In the genomic region with DNA sequence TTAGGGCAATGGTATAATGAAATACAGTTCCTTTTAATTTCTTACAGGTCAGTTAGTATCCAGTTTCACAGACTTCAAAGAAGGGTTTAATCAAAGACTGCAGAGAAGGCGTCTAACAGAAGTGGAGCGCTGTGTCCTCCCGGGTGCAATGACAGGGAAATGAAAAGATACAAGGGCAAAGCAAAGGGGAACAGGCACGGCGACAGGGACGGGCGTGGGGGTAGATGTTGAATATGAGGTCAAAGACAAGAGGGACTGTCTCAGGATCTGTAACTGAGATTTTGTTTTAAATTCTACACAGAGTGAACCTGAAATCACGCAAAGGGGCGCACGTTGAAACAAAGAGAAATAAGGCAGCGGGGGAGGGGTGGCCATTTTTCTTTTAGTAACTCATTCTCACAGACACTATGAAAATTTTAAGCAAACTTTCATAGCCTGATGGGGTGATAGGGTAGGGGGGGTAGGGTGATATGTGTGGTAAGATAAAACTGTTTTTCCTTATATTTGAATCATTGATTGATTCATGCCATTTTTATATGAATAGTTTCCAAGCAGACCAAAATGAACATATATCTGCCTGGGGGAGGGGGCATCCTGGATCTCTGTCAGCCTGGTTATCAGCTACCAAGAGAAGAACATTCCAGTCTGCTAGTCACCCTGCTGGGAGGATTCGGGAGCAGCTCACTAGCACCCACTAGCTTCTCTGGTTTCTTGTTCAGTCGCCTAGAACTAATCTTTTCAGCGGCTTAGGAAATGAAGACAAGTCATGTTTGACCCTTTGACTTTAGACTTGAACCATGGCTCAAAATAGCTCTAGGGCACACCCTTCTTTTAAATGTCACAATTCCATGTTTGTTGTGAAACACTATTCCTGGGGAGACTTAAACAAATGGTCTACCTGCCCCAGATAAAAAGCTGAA, we compare ENCODE assay signal across 8 mouse cellular contexts.
DNase-seq lines count a peak whose midpoint lies in the region; ATAC-seq and TF ChIP-seq lines count a peak whose summit lies in the region.

No protein-coding gene starts in this region.

- H3K9ac ChIP-seq in heart, postnatal 0 days (replicated peaks; ENCODE audit: low read depth, low read length) = no peak overlapping the region
- peak overlapping the region; percentile 47; the same call in 1 of the 2 replicates for H3K9ac ChIP-seq in limb, embryonic 14.5 days (ENCODE audit: low read depth, low read length, severe bottlenecking)

- DNase-seq in heart, adult 18-20 months = peak; percentile 10 to 11
- no peak for DNase-seq in heart, adult 11 months
- DNase-seq in Patski (ENCODE audit: low read depth, low spot score) = peak; percentile 43
- no peak for DNase-seq in heart, postnatal 0 days (ENCODE audit: low spot score)
- no peak for DNase-seq in limb, embryonic 14.5 days (ENCODE audit: low spot score)
- no peak for DNase-seq in left cerebral cortex, postnatal 25 days (ENCODE audit: low spot score in 2 of 2)
- no peak for DNase-seq in thymus, postnatal 25 days

- TF ChIP-seq POLR2A in limb, embryonic 14.5 days (IDR thresholded peaks at IDR 0.05; ENCODE audit: borderline replicate concordance, extremely low read depth, insufficient read depth, insufficient read length) = no peak

- no peak for TF ChIP-seq EP300 in heart, postnatal 0 days (IDR thresholded peaks at IDR 0.05; ENCODE audit: low read depth)

- no peak overlapping the region for H3K27ac ChIP-seq in heart, postnatal 0 days (ENCODE audit: low read depth)
- H3K27ac ChIP-seq in limb, embryonic 14.5 days (replicated peaks; ENCODE audit: low read depth, low read length) = 0 out of 2 replicates have a peak overlapping the region, but pooled peaks have one; percentile 13

- H3K4me2 ChIP-seq in heart, postnatal 0 days (ENCODE audit: low read depth, low read length) = peak overlapping the region; percentile 48
- peak overlapping the region; percentile 79 for H3K4me2 ChIP-seq in limb, embryonic 14.5 days (replicated peaks; ENCODE audit: low read depth, low read length, severe bottlenecking)

- peaks cover 7% of the 10 kb centered on the region; the same call in 1 of the 2 replicates for H3K4me1 ChIP-seq in heart, postnatal 0 days (ENCODE audit: control insufficient read depth, insufficient read depth)
- H3K4me1 ChIP-seq in limb, embryonic 14.5 days (ENCODE audit: control insufficient read depth, insufficient read depth, low read length) = peaks cover 5% of the 10 kb centered on the region

- H3K27me3 ChIP-seq in Patski = no peaks in the 10 kb centered on the region
- no peaks in the 10 kb centered on the region for H3K27me3 ChIP-seq in heart, postnatal 0 days (ENCODE audit: control insufficient read depth, insufficient read depth, low read length)
- H3K27me3 ChIP-seq in limb, embryonic 14.5 days (ENCODE audit: control insufficient read depth, insufficient read depth, low read length) = no peaks in the 10 kb centered on the region

- H3K9me3 ChIP-seq in heart, postnatal 0 days (replicated peaks; ENCODE audit: control insufficient read depth, low read length) = no peaks in the 10 kb centered on the region
- H3K9me3 ChIP-seq in limb, embryonic 14.5 days (ENCODE audit: control insufficient read depth, low read length) = no peaks in the 10 kb centered on the region

- WGBS in heart, postnatal 0 days = 44% methylated on average over 14 of the region's 14 CpGs
- WGBS in limb, embryonic 14.5 days = 22% methylated on average over 14 of the region's 14 CpGs

- in situ Hi-C loops in Patski (cut with MboI; ENCODE audit: low pct_unique_long_range_greater_than_20kb) = no loop called here

- peak; percentile 82 for ATAC-seq in Patski
- no peak for ATAC-seq in heart, postnatal 0 days (ENCODE audit: insufficient read depth, low read depth)
- ATAC-seq in limb, embryonic 14.5 days (ENCODE audit: low FRiP score, low read depth) = no peak
- ATAC-seq in frontal cortex, adult (ENCODE audit: low TSS enrichment) = no peak

- H3K36me3 ChIP-seq in heart, postnatal 0 days (replicated peaks; ENCODE audit: control insufficient read depth, insufficient read depth, low read length) = no peaks in the 10 kb centered on the region
- no peaks in the 10 kb centered on the region for H3K36me3 ChIP-seq in limb, embryonic 14.5 days (ENCODE audit: control insufficient read depth, insufficient read depth, low read length)

- H3K4me3 ChIP-seq in heart, postnatal 0 days (ENCODE audit: low read depth, low read length) = peak overlapping the region; percentile 35
- H3K4me3 ChIP-seq in limb, embryonic 14.5 days (replicated peaks; ENCODE audit: low read length) = peak overlapping the region; percentile 35

- POLR2A ChIA-PET in Patski (lab: Charles Lee) = no interaction called here

- TF ChIP-seq CTCF in Patski (IDR thresholded peaks at IDR 0.05) = peak; percentile 49
- peak; percentile 41 for TF ChIP-seq CTCF in heart, postnatal 0 days (IDR thresholded peaks at IDR 0.05; ENCODE audit: low read depth)

- CTCF ChIA-PET in Patski (lab: Charles Lee) = interaction anchor here (1.1 to 1.5 kb wide), 3 partner anchors 26 to 93 kb away, joined by 3 read pairs; no protein-coding TSS in a partner anchor

- intact Hi-C loops in left cerebral cortex, postnatal 25 days (cut with DNase I) = no loop called here

Comparison
In these comparisons a context has a peak if more than half of its experiments do, and no peak if none do; other contexts are left out.
1. DNase-seq: peak in heart, adult 18-20 months (2 of 2) and Patski (single experiment); none in heart, adult 11 months (single experiment), heart, postnatal 0 days (single experiment), limb, embryonic 14.5 days (single experiment), left cerebral cortex, postnatal 25 days (0 of 2) and thymus, postnatal 25 days (single experiment).